Mouse (Mus musculus) cerebellum, adult 9-11 months (tissue): ENCODE data around the gene Pdlim5.
"Not testable (repeated sequence)": the region's sequence is repeated elsewhere in the genome, so short reads cannot be mapped to it uniquely, and the experiment has no call there.

Experiments used
- DNase-seq: peaks from one replicate; pipeline ENCODE4 v3.0.0; 2022

Pdlim5 gene

DNA sequence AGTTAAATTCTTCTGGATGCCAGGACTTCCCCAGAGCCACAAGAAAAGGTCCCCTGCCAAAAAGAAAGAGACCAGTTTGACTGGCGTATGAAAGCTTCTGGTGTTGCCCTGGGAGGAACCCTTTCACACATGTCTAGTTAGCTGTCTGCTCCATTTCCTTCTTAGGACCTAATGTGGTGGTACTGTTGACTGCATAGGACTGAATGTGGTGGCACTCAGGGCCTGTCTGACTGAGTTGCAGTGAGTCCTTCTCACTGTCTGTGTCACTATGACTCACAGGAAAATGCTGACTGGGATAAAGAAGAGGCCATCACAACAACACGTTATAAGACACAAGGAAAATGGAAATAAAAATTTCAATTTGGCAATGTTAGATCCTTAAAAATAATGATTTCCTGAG is 146.0 kb downstream of the Pdlim5 start:
- no peak for DNase-seq

DNA sequence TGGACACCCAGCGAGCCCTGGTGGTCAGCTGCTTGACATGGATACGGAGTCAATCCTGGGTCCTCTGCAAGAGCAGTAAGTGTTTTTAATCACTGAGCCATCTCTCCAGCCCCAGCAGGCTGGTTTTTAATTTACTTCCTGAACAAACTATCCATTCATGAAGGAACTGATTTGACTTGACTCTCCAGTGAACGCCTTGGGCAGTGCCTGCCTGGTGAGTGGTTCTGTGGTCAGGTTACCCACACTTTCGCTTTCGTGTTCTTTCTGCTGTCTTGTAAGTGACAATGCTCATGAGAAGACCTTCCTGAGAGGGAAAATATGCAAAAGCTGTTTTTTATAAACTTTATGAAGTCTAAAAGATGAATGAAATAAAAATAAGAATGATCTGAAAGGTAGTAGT is 152.2 kb downstream of the Pdlim5 start:
- no peak for DNase-seq

DNA sequence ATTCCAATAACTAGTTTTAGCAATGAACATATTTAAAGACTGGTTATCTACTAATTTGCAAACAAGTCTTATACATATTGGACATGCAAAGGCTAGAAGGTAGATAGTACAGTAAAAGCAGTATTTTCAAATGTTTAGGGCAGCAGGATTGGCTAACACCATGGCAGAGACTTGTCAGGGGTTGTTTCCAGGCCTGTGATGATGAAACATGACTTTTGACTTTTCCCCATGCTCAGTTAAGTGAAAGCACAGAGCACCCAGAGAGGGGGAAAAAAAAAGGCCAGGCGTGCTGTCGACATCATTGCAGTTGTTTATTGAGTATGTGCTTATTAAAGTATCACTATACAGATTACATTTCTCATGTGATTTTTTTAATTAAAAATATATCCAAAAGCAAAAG is 156.2 kb downstream of the Pdlim5 start:
- DNase-seq = no peak

DNA sequence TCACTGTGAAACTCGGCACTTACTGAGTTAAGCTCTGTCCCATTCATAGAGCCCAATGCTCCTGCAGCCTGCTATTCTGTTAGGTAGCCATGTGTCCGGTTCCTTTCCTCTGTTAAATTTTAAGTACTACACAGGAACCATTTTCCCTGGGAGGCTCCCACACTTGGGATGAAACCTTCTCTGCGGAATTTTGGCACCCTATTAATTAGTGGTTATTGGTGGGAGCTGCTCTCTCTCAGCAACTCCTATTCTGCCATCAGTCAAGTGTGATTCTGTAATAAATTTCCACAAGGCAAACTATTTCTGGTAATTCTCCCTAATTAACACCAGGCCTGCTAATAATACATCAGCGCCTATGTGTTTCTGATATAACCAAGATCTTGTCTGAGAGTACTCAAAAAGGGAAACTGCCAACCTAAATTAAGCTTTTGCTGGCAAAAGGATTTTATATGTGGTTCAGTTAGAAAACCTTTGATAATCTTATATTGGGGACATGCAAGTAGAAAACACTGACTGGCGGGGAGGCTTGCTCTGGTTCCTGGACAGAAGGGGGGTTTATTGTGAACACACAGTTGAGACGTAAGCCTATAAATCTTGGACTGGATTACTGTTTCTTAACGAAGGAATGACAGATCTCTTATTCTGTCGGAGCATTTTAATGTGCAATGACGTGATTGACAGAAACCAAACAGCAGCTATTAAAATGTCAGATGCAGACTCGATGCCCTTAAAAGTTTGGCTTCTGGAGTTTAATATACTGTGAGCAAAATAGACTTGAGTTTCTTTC is 157.0 kb downstream of the Pdlim5 start:
- no peak for DNase-seq

DNA sequence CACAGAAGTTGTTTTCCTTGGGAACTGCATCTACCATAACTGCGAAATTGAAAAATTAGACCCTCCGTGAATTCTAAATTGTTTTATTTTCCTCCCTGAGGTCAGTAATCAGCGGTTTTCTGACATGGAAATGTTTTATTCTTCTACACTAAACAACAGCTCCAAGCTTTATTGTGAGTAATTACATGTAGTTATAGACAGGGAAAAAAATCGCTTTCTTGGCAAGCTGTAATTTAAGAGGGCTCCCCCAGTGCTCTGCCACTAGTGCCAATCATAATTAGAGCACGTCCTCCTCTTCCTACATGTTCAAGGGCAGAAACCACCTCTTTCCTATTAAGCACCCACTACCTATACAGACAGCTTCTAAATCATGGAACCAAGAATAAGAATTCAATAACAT is 157.9 kb downstream of the Pdlim5 start:
- DNase-seq = no peak

DNA sequence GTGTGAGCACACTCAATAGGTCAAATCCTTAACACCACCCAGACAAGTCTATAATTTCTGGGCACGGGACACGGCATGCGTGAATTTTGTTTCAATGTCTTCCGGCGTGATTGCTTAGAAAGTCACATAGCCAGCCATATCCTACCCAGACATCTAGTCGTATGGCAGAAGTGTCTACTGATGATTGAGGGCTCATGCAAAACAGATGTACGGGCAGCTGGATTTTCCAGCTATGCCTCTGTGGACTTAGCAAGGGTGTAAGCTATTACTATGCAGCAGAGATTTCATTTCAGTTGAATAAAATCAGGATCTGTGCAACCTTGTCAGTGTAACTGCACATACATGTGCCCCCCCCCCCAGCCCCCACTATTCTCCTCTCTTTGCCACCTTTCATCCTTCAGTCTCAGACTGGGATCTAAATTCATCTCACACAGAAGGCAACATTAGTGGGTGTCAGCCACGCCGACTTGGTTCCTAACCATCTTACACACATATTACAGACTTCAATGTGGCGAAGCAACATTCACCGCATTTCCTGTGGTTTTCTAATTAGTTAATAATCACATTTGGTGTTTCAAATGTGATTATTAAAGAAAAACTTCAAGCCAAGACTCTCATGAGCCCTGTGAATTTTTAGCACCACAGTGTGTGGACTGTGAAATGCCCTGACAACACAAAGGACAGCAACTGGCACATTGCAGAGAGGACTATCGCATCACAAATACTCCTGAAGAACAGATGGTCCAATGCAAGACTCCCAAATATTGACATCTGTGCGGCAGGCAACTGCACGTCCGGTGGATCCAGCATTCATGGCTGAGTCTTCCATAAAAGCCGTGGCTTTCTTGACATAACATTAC is 161.7 kb downstream of the Pdlim5 start:
- no peak for DNase-seq

DNA sequence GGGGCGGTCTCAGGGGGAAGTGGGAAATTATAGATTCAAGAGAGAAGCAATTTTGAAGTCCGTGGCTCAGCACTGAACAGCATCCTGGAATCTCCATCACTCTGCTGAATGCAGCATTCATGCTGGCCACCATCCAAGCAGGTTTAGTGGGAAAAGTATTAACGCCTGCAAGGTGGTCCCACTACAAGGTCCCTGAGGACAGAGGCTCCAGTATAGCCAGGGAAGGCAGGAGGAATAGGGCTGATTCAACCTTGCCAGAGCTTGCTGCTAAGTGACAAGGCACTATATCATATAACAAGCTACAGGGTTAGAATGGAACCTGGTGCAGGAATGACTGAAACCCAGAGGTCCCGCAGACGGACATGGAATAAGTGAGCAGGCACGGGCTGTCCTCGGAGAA is 166.8 kb downstream of the Pdlim5 start:
- no peak for DNase-seq

DNA sequence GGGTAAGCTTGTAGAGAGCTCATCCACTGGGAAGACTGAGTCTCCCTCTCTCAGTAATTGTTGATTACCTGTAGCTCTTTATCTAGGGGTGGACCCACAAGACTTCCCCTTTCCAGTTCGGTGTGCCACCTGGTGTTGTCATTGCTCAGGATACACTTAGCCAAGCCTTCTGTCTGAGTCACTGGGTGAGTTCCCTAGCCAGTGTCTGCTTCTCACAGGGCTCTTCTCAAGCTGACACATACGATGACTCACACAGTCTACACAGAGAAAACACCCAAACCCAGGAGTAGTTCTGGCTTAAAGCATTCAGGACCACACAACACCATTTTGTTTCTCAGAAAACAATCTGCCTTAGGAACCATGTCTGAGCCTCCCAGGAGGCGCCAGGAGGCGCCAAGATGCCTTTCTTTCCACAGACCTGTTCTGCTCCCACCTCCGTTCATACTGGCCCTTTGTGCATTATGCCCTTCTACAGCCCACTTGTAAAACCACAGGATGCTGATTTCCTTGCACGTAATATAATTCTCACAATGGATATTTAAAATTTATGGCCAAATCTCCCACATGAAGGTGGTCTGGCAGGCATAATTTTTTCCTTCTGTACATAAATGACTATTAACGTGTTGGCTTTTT is 172.9 kb downstream of the Pdlim5 start:
- DNase-seq = no peak

DNA sequence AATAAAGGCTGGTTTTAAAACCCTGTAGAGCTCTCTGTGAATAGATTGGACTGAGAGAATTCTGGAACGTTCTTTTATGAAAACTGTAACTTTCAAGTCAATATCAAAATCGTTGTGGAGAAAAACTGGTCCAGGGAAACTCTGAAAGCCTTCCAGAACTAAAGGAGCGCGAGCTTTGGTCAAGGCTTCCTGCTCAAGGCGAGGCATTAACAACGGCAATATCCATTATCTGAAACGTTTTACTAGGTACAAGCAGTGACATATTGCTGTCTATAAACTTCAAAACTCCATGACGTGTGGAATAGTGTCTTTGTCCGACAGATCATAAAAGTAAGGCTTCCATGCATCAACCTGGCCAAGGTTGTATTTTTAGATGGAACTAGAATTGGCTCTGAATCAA is 175.6 kb downstream of the Pdlim5 start:
- DNase-seq = no peak

DNA sequence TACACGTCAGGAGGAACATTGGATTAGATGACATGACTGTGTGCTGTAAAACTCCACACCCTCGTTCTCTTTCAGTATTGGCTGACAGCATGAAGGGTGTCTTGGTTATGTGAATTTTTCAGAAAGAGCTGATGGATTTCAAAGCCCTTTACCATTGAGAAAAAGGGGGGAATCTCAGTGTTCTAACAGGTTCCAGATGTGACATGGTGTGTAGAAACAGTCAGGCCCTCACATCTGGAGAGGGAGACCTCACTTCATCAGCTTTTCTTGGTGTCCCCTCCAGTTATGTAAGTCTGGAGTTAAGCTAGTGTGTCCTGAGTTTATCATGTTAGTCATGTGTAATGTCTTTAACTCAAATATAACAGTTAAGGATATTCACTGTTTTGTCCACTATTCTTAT is 182.7 kb downstream of the Pdlim5 start:
- no peak for DNase-seq

DNA sequence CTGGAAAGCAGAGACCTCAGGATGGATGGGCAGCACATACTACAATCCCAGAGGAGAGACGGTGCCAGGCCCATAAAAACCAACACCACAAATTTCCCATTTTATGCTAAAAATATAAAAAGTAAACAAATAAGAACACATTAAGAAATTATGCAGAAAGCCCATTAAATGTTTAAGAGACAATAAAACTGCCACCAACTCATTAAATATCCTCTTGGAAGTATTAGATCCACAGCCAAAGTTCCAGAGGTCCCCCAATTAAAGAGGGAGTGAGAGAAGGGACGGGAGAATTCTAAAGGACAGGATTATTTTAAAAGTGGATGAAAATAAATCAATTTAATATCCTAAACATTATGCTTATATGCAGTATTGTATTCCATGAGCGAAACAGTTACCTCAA is 183.3 kb downstream of the Pdlim5 start:
- no peak for DNase-seq

DNA sequence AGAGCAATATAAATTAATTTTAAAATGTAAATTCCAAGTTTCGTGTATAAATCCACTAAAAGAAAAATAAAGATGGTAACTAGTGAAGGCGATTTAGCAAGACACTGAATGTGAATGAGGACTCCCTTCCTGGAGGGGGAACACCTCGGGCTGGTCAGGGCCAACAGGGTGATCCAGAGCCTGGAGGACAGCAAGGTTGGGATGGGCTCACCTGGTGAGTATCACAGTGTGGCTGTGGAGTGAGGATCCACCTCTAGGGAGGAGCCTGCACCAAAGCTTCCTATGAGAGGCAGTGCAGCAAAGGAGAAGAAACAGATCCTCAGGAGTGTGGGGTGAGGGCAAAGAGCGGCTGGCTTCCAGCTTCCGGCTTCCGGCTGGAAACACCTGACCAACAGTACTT is 185.5 kb downstream of the Pdlim5 start:
- DNase-seq = no peak

DNA sequence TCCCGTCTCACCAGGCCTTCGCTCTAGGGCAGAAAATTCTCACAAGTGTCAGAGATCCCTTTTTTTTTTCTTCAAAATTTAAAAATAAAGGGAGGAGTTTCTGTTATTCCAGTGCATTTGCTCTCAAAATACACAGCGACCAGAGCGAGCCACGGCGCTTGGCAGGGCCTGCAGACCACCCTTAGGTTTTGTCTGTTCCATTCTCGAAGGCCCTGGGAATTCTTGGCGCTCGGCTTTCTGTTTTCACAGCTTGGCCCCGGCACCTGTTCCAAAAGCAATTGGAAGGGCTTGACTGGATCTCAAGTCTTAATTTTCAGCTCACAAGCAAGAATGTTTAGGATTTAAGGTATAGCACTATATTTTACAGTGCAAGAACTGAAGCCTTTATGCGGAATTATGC is 186.4 kb downstream of the Pdlim5 start:
- DNase-seq = no peak

DNA sequence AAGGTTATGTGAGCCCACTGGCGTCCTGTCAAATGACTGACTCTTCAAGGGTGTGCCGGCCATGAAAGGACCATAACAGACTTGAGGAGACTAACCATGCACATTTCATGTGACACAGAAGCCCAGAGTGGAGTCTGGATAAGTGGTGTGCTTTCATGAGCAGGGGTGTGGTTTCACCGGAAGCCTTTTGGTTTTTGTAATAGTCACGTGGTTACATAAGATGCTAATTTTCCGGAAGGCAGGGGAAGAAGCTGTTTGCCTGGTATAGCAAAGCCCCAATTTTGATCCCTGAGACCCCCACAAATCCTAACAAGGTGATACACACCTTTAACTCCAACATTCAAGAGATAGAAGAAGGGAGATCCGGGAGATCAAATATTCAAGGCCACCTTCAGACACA is 188.0 kb downstream of the Pdlim5 start:
- DNase-seq = no peak

DNA sequence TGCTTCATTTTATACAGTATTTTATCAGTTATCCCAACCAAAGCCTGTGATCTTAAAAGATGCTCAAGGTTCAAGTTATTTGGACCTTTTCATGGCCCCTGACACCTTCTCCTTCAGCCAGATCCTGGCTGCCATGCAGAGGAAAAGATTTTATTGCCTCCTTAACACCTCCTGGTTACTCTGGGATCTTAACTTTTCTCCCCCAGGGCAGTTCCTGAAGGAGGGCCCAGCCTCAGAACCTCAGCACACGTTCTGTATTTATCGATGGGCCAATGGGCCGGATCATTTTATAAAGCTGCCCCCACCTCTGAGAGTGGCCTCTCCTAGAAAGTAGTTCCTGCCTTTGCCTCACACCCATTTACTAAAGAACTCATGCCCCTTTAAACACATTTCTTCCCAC is 189.2 kb downstream of the Pdlim5 start:
- DNase-seq = no peak

DNA sequence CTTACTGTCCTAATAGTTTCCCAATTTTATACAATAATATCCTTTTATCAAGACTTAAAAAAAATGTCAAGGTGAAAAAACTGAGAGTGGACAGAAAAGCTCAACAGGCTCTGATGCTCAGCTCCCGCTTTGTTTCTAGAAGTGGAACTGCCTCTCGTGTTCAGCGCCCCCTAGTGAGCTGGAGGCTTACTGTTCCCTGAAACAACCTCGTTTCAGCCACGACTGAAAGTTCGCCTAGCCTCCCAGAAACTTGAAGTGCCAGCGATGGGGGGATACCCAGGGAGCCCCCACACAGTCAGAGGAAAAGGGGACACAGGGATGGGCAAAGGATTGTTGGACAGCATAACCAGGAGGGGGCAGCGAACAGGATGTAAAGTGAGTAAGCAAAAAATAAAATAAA is 199.4 kb downstream of the Pdlim5 start:
- DNase-seq = no peak

DNA sequence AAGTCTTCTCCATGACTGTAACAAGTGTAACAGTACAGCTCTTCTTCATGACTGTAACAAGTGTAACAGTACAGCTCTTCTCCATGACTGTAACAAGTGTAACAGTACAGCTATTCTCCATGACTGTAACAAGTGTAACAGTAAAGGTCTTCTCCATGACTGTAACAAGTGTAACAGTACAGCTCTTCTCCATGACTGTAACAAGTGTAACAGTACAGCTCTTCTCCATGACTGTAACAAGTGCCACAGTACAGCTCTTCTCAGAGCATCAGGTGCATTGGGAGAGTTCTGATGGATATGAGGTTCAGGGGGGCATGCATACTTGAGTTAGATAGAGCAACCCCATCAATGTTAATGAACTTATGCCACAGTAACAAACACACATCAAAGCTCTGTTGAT is 203.9 kb downstream of the Pdlim5 start:
- not testable (repeated sequence) for DNase-seq
